Mouse (Mus musculus) embryo, embryonic 10 days (tissue): Measurements from ENCODE around the gene Nebl.

Source experiments
- DNase-seq: peaks from one replicate; pipeline ENCODE4 v3.0.0-alpha.2; 2015; ENCODE audit warnings: low spot score

The Nebl gene

GRCm38 (mm10) chr2:17705964-17706363 lies 25.3 kb downstream of the Nebl start:
- DNase-seq, result no peak

- no peak for DNase-seq
Observed at GRCm38 (mm10) chr2:17705426-17705825, 25.8 kb downstream of the Nebl start.

- DNase-seq, result no peak
Observed at GRCm38 (mm10) chr2:17703170-17703512, 28.1 kb downstream of the Nebl start.

GRCm38 (mm10) chr2:17702481-17703169 lies 28.6 kb downstream of the Nebl start:
- DNase-seq, result peak; percentile 32

- DNase-seq, result no peak
Observed at GRCm38 (mm10) chr2:17698161-17699087, 32.8 kb downstream of the Nebl start.

GRCm38 (mm10) chr2:17692926-17693325 lies 38.3 kb downstream of the Nebl start:
- no peak for DNase-seq

- DNase-seq, result no peak
Observed at GRCm38 (mm10) chr2:17690264-17690663, 41.0 kb downstream of the Nebl start.

- no peak for DNase-seq
Observed at GRCm38 (mm10) chr2:17687141-17687540, 44.1 kb downstream of the Nebl start.

GRCm38 (mm10) chr2:17683326-17684040 lies 47.8 kb downstream of the Nebl start:
- DNase-seq, result no peak

GRCm38 (mm10) chr2:17672156-17672555 lies 59.1 kb downstream of the Nebl start:
- DNase-seq, result no peak

- no peak for DNase-seq
Observed at GRCm38 (mm10) chr2:17671566-17671965, 59.7 kb downstream of the Nebl start.

GRCm38 (mm10) chr2:17669953-17670352 lies 61.3 kb downstream of the Nebl start:
- DNase-seq, result peak; percentile 86

GRCm38 (mm10) chr2:17669000-17669399 lies 62.3 kb downstream of the Nebl start:
- DNase-seq, result no peak

GRCm38 (mm10) chr2:17658176-17658575 lies 73.1 kb downstream of the Nebl start:
- DNase-seq, result no peak

GRCm38 (mm10) chr2:17650147-17650834 lies 81.0 kb downstream of the Nebl start:
- DNase-seq, result no peak

- no peak for DNase-seq
Observed at GRCm38 (mm10) chr2:17649728-17650127, 81.5 kb downstream of the Nebl start.

GRCm38 (mm10) chr2:17644282-17645262 lies 86.7 kb downstream of the Nebl start:
- DNase-seq, result peak; percentile 89

GRCm38 (mm10) chr2:17643869-17644268 lies 87.4 kb downstream of the Nebl start:
- peak; percentile 35 for DNase-seq

- DNase-seq, result no peak
Observed at GRCm38 (mm10) chr2:17642770-17643169, 88.5 kb downstream of the Nebl start.

- no peak for DNase-seq
Observed at GRCm38 (mm10) chr2:17640861-17641260, 90.4 kb downstream of the Nebl start.

- DNase-seq, result no peak
Observed at GRCm38 (mm10) chr2:17638631-17639030, 92.6 kb downstream of the Nebl start.
